Mouse (Mus musculus): Measurements from ENCODE around the gene Kcnd3.

- no peak for TF ChIP-seq CTCF (IDR thresholded peaks at IDR 0.05; ENCODE audit: low read depth, low read length)
- TF ChIP-seq TAL1 (conservative IDR thresholded peaks at IDR 0.05; ENCODE audit: low read depth, low read length): no peak
- no peak for TF ChIP-seq GATA1 (IDR thresholded peaks at IDR 0.05; ENCODE audit: borderline replicate concordance, low read length)
- TF ChIP-seq GATA2 (IDR thresholded peaks at IDR 0.05; ENCODE audit: borderline replicate concordance, low read depth, low read length): no peak
- no peak for TF ChIP-seq POLR2AphosphoS5 (IDR thresholded peaks at IDR 0.05; ENCODE audit: insufficient replicate concordance, low read depth, low read length)
Measured at GRCm38 (mm10) chr3:105591766-105592165, 139.6 kb downstream of the Kcnd3 start.
